Mouse (Mus musculus): ENCODE results near the gene Csmd2.

GRCm38 (mm10) chr4:128155226-128155625 is 167.6 kb downstream of the Csmd2 start:
- TF ChIP-seq CTCF (IDR thresholded peaks at IDR 0.05; ENCODE audit: low read depth, low read length) = no peak
- no peak for TF ChIP-seq TAL1 (conservative IDR thresholded peaks at IDR 0.05; ENCODE audit: low read depth, low read length)
- TF ChIP-seq GATA1 (IDR thresholded peaks at IDR 0.05; ENCODE audit: borderline replicate concordance, low read length) = no peak
- no peak for TF ChIP-seq POLR2AphosphoS5 (IDR thresholded peaks at IDR 0.05; ENCODE audit: insufficient replicate concordance, low read depth, low read length)
